Mouse (Mus musculus): ENCODE measurements around the gene Rybp. TPM values are rescaled to one million over a fixed set of nuclear protein-coding genes. Genes with fewer than 3 reads are reported as not detected.
A peak's percentile ranks its signal among the peaks of the same experiment; 100 is the strongest.

Gene Rybp
- total RNA-seq (2021): 10 to 100 TPM; 12.5 to 14.0 TPM

- intact Hi-C loops (cut with DNase I): loop anchor here (5.0 to 10.0 kb wide), 6 partner anchors 125 to 547 kb away; partner anchors contain the start of gene Ppp4r2
- DNase-seq (ENCODE audit: low spot score): peak; percentile 87
Observed at GRCm38 (mm10) chr6:100287334-100288015, at the start of gene Rybp. Gene Rybp (minus strand): TSS chr6:100287485.

- intact Hi-C loops (cut with DNase I): no loop called here
- DNase-seq (ENCODE audit: low spot score): peak; percentile 11
Observed at GRCm38 (mm10) chr6:100336591-100337148, 49.4 kb upstream of the Rybp start.

DNA sequence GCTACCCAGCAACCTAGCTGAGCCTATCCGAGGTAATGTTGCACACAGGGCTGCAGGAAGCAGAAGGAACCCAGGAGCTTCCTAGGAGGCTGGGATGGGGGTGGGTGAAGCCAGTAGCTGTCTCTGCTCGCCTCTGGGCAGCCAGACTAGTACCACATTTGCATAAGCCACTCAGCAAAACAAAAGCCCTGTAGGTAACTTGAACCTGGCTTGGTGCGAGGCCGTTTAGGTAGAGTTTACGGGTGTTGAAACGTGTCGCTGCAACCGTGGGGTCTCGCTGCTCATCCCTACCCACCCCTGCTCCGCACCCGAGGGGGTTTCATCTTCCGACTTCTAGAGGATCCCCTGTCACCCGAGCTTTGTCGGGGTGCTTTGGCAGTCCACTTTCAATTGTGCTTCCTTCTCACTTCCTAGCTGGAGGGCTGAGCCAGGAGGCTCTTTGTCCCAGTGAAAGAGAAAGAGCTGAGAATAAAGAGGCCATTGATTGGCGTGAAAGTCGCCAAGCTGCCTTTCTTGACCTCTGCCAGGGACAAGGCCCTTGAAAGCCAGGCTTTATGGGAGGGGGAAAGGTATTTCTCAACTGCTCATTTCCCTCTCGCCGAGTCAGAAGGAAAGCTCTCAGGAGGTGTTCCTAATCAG, 48.3 kb upstream of the Rybp start:
- no peak for DNase-seq (ENCODE audit: low spot score)
- intact Hi-C loops (cut with DNase I): no loop called here

DNA sequence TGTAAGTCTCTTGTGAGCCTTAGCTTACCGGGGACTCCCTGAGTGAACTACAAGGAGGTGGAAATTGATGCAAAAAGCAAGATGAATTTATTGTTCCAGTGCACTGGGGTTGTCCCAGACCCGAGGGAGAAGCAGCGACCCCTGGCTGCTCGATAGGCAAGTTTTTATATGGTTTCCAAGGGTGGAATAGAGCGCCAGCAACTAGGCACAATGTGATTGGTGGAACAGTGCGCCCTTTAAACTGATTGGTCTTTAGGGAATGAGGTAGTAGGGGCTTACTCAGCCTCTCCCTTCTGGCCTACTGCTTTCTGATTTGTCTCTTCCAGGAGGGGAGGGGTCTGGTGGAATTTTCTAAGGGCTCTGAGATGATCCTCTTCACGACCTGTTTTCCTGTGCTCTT, 46.5 kb upstream of the Rybp start:
- DNase-seq (ENCODE audit: low spot score): no peak
- intact Hi-C loops (cut with DNase I): no loop called here

DNA sequence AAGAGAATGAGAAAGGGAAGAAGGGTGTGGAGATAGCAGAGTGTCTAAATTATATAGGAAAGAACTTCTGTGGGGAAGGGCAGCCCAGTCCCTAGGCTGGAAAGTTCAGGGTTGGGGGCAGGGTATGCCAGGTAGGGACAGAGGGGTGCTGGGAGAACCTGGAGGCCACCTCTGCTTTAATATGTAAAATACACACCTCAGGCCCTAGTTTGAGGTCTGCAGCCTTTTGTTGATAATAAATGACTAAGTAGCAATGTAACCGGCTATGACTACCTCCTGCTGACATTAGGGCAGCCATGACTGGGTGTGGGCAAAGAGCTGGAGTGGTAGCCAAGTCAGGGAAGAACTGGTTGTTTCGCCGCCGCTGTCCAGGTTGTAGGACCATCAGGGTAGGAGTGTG, 45.2 kb upstream of the Rybp start:
- intact Hi-C loops (cut with DNase I): no loop called here
- DNase-seq (ENCODE audit: low spot score): no peak

DNA sequence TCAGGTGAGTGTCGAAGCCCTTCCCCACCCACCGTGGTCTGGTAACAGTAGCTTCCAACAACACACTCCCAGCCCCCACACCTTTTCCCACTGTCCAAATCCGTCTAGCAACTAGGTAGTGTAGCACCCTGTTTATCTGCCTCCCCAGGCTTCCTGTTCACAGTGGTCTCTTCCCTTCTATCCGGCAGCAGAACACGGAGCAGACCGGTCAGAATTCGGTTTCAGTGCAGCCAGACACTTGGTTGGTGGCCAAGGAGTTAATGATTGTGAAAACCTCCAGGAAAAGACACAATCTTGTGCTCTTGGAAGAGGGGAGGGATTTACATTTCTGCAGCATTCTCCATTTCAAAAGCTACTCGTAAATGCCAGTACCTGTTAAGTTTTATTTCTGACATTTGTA, 44.3 kb upstream of the Rybp start:
- no peak for DNase-seq (ENCODE audit: low spot score)
- intact Hi-C loops (cut with DNase I): no loop called here

DNA sequence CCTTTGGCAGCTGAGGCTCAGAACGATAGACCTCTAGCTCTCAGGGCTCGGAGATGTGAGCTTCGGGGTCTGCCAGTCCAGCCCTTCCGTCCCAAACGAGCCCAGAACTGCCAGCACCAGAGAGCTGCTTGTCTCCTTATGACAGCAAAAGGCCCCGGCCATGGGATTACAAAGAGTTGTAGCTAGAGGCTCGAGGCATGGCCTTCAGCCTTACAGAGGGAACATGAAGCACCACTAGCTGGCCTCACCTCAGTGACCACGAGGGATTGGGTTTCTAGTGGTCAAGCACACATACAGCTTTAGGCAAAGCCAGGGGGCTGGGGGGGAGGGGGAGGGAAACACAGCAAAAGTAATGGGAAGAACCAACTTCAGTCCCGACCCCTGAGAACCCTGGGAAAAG, 43.8 kb upstream of the Rybp start:
- DNase-seq (ENCODE audit: low spot score): no peak
- intact Hi-C loops (cut with DNase I): no loop called here

DNA sequence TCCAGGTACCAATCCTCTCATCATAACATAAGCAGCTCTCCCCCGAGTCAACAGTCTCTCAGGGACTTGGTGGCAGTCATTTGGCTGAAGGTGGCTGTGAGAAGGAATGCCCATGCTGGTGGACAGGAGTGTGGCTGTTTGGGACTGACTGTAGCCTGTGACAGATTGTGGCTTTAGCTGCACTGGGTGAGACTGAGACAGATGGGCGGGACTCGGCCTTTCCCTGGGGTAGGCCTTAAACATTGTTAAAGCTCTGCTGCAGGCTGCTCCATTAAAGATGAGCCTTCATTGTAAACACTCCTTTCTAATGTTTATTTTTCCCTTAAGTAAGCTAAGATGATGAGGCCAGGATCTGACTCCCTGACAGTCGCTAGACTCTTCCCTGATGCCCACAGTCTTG, 42.3 kb upstream of the Rybp start:
- intact Hi-C loops (cut with DNase I): no loop called here
- no peak for DNase-seq (ENCODE audit: low spot score)

- DNase-seq (ENCODE audit: low spot score): peak; percentile 74
- intact Hi-C loops (cut with DNase I): no loop called here
Observed at GRCm38 (mm10) chr6:100327050-100327449, 39.8 kb upstream of the Rybp start.

- DNase-seq (ENCODE audit: low spot score): no peak
- intact Hi-C loops (cut with DNase I): no loop called here
Observed at GRCm38 (mm10) chr6:100323756-100324430, 36.6 kb upstream of the Rybp start.

- DNase-seq (ENCODE audit: low spot score): no peak
- intact Hi-C loops (cut with DNase I): no loop called here
Observed at GRCm38 (mm10) chr6:100322561-100322960, 35.3 kb upstream of the Rybp start.

- intact Hi-C loops (cut with DNase I): no loop called here
- DNase-seq (ENCODE audit: low spot score): no peak
Observed at GRCm38 (mm10) chr6:100322145-100322544, 34.9 kb upstream of the Rybp start.

GRCm38 (mm10) chr6:100314201-100314600, 26.9 kb upstream of the Rybp start:
- intact Hi-C loops (cut with DNase I): no loop called here
- no peak for DNase-seq (ENCODE audit: low spot score)

GRCm38 (mm10) chr6:100311167-100311566, 23.9 kb upstream of the Rybp start:
- no peak for DNase-seq (ENCODE audit: low spot score)
- intact Hi-C loops (cut with DNase I): no loop called here

GRCm38 (mm10) chr6:100304831-100305230, 17.5 kb upstream of the Rybp start:
- intact Hi-C loops (cut with DNase I): no loop called here
- DNase-seq (ENCODE audit: low spot score): no peak

GRCm38 (mm10) chr6:100301410-100302108, 14.3 kb upstream of the Rybp start:
- intact Hi-C loops (cut with DNase I): no loop called here
- no peak for DNase-seq (ENCODE audit: low spot score)

DNA sequence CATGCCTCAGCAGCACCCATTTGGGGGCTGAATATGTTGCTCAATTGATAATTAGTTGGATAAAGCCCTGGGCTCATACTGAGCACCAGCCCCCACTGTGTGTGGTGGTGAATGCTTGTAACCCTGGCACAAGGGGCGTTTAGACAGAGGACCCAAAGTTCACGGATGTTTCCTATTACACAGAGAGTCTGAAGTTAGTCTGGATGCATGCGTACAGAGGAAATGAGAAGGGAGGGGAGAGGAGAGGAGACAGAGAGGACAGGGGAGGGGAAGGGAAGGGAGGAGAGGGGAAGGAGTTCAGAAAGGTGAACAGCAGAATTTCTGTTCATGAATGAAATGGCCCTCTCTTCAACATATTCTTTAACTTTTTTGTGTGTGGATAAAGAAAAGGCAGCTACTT, 13.5 kb upstream of the Rybp start:
- intact Hi-C loops (cut with DNase I): no loop called here
- DNase-seq (ENCODE audit: low spot score): no peak

GRCm38 (mm10) chr6:100298945-100299344, 11.7 kb upstream of the Rybp start:
- no peak for DNase-seq (ENCODE audit: low spot score)
- intact Hi-C loops (cut with DNase I): no loop called here

- intact Hi-C loops (cut with DNase I): no loop called here
Observed at GRCm38 (mm10) chr6:100297536-100297935, 10.3 kb upstream of the Rybp start.

DNA sequence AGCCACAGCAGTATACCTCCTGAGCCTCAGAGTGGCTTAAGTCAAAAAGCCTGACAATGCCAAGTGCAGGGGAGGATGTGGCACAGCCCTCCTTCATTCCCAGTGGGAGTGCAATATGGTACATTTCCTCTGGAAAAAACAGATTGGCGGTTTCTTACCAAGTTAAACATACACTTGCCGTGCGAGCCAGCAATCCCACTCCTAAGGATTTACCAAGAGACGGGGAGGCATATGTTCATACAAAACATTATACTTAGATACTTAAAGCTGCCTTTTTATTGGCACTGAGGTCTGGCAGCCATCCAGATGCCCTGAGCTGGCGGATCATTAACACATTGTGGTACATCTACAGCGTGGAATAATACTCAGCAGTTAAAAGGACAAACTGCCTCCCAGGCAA, 5.1 kb upstream of the Rybp start:
- intact Hi-C loops (cut with DNase I): loop anchor here (5.0 kb wide), 1 partner anchor 220 kb away; no protein-coding TSS in a partner anchor
- DNase-seq (ENCODE audit: low spot score): no peak

More at GRCm38 (mm10) chr6:100297536-100297935, 10.3 kb upstream of the Rybp start:
- no peak for DNase-seq (ENCODE audit: low spot score)

Data from heart, postnatal 25 days (tissue).